Mouse (Mus musculus) intestine, embryonic 15.5 days (tissue): Measurements from ENCODE around the gene Syt14. TPM values are rescaled to one million over a fixed set of nuclear protein-coding genes. Genes with fewer than 3 reads are reported as not detected.
A peak's percentile ranks its signal among the peaks of the same experiment; 100 is the strongest.

Experiments used
- ATAC-seq: fragments of 200-750 bp; cut with Nextera tagmentation; 2 replicates; pipeline ENCODE4 v1.8.0; 2017; ENCODE audit warnings: moderate TSS enrichment, moderate library complexity
- H3K27ac ChIP-seq: fragments of 300-500 bp; sonication (generic); 2 replicates; pipeline ENCODE4 v1.5.1; 2015; ENCODE audit warnings: mild to moderate bottlenecking, inconsistent platforms
- H3K27me3 ChIP-seq: fragments of 300-500 bp; sonication (generic); replicated peaks from 2 replicates; pipeline ENCODE4 v1.6.1; 2015; ENCODE audit warnings: inconsistent platforms
- H3K36me3 ChIP-seq: fragments of 300-500 bp; sonication (generic); 2 replicates; pipeline ENCODE4 v1.6.1; 2015; ENCODE audit warnings: inconsistent platforms
- H3K4me1 ChIP-seq: fragments of 300-500 bp; sonication (generic); replicated peaks from 2 replicates; pipeline ENCODE4 v1.6.1; 2015; ENCODE audit warnings: inconsistent platforms
- H3K4me2 ChIP-seq: fragments of 300-500 bp; sonication (generic); replicated peaks from 2 replicates; pipeline ENCODE4 v1.6.1; 2015; ENCODE audit warnings: mild to moderate bottlenecking, inconsistent platforms
- H3K4me3 ChIP-seq: fragments of 300-500 bp; sonication (generic); replicated peaks from 2 replicates; pipeline ENCODE4 v1.5.1; 2015; ENCODE audit warnings: inconsistent platforms
- H3K9ac ChIP-seq: fragments of 300-500 bp; sonication (generic); 2 replicates; pipeline ENCODE4 v1.6.1; 2015; ENCODE audit warnings: inconsistent platforms
- H3K9me3 ChIP-seq: fragments of 300-500 bp; sonication (generic); 2 replicates; pipeline ENCODE4 v1.6.1; 2016; ENCODE audit warnings: inconsistent platforms
- WGBS: fragments of 180-500 bp; shearing (Covaris S2); methylation state at CpG from one replicate; pipeline ENCODE4 v1.1.7; 2015; 5-methylcytosine and 5-hydroxymethylcytosine counted together
- polyA plus RNA-seq: library from polyadenylated mRNA; unstranded; fragments of >200 nt; fragmentation: Nextera tagmentation; extraction: Ambion mirVana; gene quantifications from 2 replicates; pipeline ENCODE4 v1.2.1, GENCODE M21; 2015

The Syt14 gene
- polyA plus RNA-seq, result 1.9 and 2.3 TPM in 2 replicates

DNA sequence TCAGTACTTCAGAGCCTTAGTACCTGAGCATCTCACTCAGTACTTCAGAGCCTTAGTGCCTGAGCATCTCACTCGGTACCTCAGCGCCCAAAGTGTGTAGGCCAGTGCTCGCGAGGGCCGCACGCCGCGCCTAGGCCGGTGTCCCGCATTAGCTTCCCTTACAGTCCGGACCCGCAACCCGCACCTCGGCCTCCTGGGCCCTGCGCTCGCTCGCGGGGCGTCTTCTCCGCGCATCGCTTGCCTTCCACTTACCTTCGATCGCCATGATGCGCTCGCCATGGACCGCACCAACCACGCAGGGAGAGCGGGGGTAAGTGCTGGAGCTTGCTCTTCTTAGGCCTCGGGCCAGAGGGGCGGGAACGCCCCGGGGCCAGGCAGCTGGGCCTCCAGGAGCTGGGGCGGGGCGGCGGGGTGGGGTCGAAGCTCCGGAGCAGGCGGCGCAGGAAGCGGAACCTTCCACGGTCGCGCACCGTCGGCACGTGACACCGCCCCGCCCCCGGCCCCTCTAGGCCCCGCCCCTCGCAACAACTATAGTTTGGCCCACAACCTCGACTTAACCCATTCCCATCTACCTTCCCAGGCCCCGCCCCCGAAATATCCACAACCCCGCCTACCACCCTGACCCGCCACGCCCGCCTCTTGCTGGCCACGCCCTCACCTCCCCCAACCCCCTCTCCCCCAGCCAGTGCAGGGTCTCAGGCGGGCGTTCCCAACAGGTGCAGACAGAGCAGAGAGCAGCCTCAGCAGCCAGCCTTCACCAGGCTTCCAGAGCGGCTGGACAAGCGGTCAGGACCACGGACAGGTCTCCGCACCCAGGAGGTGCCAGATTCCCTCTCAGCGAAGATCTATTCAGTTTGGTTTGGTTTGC, at the start of gene Syt14:
Gene Syt14, minus strand, starts transcription at position 405 of the 868 bp plus-strand sequence.
- H3K9me3 ChIP-seq, result no peaks in the 10 kb centered on the region
- H3K27me3 ChIP-seq, result peaks cover 3% of the 10 kb centered on the region; the same call in 1 of the 2 replicates
- H3K27ac ChIP-seq, result peak within 1 kb of the TSS; percentile 40; the same call in 1 of the 2 replicates
- H3K4me3 ChIP-seq, result peak within 1 kb of the TSS; percentile 63
- ATAC-seq, result peak; percentile 99
- no peaks in the 10 kb centered on the region for H3K36me3 ChIP-seq
- WGBS, result under 1% methylated on average over 67 of the region's 67 CpGs
- H3K4me2 ChIP-seq, result peak within 1 kb of the TSS; percentile 84
- H3K4me1 ChIP-seq, result peaks cover 8% of the 10 kb centered on the region
- peak within 1 kb of the TSS; percentile 49 for H3K9ac ChIP-seq

DNA sequence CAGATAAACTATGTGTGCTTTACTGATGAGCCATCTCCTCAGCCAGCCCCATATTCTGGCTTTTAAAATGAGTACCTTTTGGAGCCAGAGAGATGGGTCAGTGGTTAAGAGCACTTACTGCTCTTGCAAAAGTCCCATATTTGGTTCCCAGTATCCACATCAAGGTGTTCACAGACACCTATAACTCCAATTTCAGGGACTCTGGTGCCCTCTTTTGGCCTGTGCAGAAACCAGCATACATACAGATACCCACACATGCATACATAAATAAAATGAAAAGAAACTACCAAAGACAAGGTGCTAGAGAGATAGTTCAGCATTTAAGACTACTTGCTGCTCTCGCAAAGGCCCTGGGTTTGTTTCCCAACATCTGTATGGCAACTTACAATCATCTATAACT, 48.4 kb upstream of the Syt14 start:
- ATAC-seq, result no peak
- H3K27me3 ChIP-seq, result no peaks in the 10 kb centered on the region
- peaks cover 4% of the 10 kb centered on the region for H3K4me1 ChIP-seq
- no peaks in the 10 kb centered on the region for H3K36me3 ChIP-seq
- no peak overlapping the region for H3K4me3 ChIP-seq
- H3K27ac ChIP-seq, result no peak overlapping the region
- H3K9ac ChIP-seq, result no peak overlapping the region
- no peak overlapping the region for H3K4me2 ChIP-seq
- 88% methylated on average over 1 of the region's 1 CpGs for WGBS
- H3K9me3 ChIP-seq, result no peaks in the 10 kb centered on the region

DNA sequence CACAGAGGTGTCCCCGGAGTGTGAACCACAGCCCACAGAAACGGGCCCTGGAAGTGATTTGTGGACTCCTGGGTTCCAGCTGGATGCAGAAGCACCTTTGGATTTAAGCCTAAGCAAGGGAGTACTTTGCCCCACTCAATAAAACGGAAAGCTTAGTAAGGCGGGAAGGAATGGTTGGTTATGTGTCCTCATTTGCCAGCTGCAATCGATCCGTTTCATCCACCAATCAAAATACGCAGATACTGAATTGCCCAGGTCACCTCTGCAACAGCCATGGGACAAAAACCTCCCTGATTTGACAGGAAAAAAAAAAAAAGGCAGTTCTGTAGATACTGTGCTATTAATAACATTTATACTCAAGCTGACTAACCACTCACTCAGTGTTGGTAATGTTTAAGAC, 47.5 kb upstream of the Syt14 start:
- no peaks in the 10 kb centered on the region for H3K36me3 ChIP-seq
- ATAC-seq, result no peak
- H3K4me1 ChIP-seq, result peaks cover 4% of the 10 kb centered on the region
- H3K27ac ChIP-seq, result no peak overlapping the region
- H3K9me3 ChIP-seq, result no peaks in the 10 kb centered on the region
- H3K9ac ChIP-seq, result no peak overlapping the region
- no peak overlapping the region for H3K4me2 ChIP-seq
- H3K4me3 ChIP-seq, result no peak overlapping the region
- WGBS, result 74% methylated on average over 7 of the region's 7 CpGs
- no peaks in the 10 kb centered on the region for H3K27me3 ChIP-seq

DNA sequence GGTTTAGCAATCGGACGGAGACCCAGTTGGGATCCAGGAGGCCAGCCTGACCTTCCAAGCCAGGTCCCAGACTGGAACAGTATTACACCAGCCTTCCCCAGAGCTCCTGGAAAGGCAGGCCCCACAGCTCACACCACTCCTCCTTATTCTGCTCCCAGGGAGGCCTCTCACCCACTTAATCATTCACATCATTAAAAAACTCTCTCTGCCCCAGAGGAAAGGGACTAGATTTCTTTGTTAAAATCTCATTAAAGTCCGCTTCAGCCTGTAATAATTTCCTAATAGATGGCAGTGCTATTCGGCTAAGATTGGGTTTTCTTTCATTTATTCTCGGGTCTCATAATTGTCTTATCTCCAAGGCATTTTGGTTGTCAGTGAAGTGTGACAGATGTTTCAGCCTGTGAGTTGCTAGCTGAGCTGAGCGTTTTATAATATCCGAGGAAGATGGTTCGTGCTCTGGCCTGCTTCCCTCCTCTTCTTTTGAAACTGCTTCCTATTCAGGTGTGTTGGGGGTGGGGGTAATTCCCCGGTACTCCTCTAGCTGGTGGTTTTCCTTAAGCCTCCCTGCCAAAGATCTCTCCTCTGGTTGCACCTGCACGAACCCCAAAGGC, 46.8 kb upstream of the Syt14 start:
- Histone ChIP-seq H3K4me2 (no peak overlapping the region), H3K4me1 (peaks cover 2% of the 10 kb centered on the region)

DNA sequence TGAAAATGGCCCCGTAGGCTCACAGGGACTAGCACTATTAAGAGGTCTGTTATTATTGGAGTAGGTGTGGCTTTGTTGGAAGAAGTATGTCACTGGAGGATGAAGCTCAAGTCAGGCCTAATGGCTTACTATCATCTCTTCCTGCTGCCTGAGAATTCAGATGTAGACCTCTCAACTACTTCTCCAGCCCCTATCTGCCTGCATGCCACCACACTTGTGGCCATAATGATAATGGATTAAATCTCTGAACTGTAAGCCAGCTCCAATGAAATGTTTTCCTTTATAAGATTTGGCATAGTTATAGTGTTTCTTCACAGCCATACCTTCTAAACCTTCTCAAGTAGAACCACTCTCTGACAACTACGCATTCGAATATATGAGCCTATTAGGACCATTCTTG, 27.0 kb upstream of the Syt14 start:
- Histone ChIP-seq H3K4me2 (no peak overlapping the region), H3K27ac (no peak overlapping the region), H3K4me1 (no peaks in the 10 kb centered on the region), H3K27me3 (no peaks in the 10 kb centered on the region), H3K9ac (no peak overlapping the region), H3K36me3 (no peaks in the 10 kb centered on the region), H3K9me3 (no peaks in the 10 kb centered on the region), H3K4me3 (no peak overlapping the region)
- no peak for ATAC-seq
- WGBS, result 92% methylated on average over 3 of the region's 3 CpGs

More for the DNA sequence above, 46.8 kb upstream of the Syt14 start:
- WGBS, result 55% methylated on average over 10 of the region's 10 CpGs
- Histone ChIP-seq H3K4me3 (no peak overlapping the region), H3K9ac (no peak overlapping the region), H3K27me3 (no peaks in the 10 kb centered on the region), H3K9me3 (no peaks in the 10 kb centered on the region), H3K27ac (no peak overlapping the region), H3K36me3 (no peaks in the 10 kb centered on the region)
- no peak for ATAC-seq

DNA sequence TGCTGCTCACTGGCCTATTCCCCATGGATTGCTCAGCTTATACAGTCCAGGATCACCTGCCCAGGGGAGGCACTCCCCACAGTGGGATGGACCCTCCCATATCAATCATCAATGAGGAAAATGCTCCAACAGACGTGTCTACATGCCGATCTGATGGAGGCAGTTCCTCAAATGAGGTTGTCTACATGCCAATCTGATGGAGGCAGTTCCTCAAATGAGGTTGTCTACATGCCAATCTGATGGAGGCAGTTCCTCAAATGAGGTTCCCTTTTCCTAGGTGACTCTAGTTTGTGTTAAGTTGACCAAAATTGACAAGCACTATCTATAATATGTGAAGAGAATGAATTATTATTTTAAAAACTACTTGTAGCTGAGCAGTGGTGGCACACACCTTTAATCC, 24.6 kb upstream of the Syt14 start:
- Histone ChIP-seq H3K9ac (no peak overlapping the region), H3K9me3 (no peaks in the 10 kb centered on the region), H3K4me3 (no peak overlapping the region), H3K4me1 (no peaks in the 10 kb centered on the region), H3K27ac (no peak overlapping the region), H3K27me3 (no peaks in the 10 kb centered on the region), H3K36me3 (no peaks in the 10 kb centered on the region), H3K4me2 (no peak overlapping the region)
- 87% methylated on average over 2 of the region's 2 CpGs for WGBS
- ATAC-seq, result no peak

DNA sequence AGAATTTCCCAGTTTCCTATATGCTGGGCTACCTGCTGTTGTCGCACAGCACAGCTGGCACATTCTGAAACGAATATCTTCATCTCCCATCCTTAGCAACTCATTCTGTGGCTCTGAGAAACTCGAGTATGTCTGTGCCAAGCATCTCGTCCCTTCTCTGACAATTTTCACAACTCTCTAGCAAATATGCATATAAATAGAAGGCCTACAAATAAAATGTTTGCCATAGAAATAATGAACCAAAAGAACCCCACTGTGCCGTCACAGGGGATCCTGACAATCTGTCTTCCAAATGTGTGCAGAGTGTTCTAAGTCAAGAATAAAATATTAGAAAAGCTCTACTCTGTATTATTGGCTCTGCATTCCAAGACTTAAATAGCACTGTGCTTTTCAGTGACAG, 24.0 kb upstream of the Syt14 start:
- Histone ChIP-seq H3K4me2 (no peak overlapping the region), H3K27me3 (no peaks in the 10 kb centered on the region), H3K27ac (no peak overlapping the region), H3K9ac (no peak overlapping the region), H3K4me1 (no peaks in the 10 kb centered on the region), H3K4me3 (no peak overlapping the region), H3K36me3 (no peaks in the 10 kb centered on the region), H3K9me3 (no peaks in the 10 kb centered on the region)
- ATAC-seq, result no peak
- WGBS, result 75% methylated on average over 5 of the region's 5 CpGs

DNA sequence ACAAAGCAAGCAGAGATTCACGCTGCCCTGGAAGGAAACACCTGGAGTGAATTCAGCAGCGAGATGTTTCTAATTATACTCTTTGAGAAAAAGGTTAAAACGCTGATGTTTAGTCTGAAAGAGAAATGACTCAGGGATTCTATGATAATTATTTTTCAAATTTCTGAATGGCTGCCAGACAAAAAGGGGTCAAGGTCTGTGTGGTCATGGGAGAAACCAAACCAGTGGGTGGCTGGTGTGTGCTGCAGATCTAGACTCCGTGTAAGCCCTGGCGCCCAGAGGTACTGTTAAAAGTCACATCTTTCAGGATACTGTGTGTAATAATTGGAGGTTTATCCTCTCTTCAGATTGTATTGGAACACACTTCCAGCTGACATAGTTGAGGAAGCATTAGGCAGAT, 18.8 kb upstream of the Syt14 start:
- no peaks in the 10 kb centered on the region for H3K9me3 ChIP-seq
- no peak for ATAC-seq
- H3K27ac ChIP-seq, result no peak overlapping the region
- 71% methylated on average over 5 of the region's 5 CpGs for WGBS
- H3K27me3 ChIP-seq, result no peaks in the 10 kb centered on the region
- H3K4me1 ChIP-seq, result no peaks in the 10 kb centered on the region
- no peak overlapping the region for H3K4me3 ChIP-seq
- H3K4me2 ChIP-seq, result no peak overlapping the region
- no peak overlapping the region for H3K9ac ChIP-seq
- no peaks in the 10 kb centered on the region for H3K36me3 ChIP-seq

DNA sequence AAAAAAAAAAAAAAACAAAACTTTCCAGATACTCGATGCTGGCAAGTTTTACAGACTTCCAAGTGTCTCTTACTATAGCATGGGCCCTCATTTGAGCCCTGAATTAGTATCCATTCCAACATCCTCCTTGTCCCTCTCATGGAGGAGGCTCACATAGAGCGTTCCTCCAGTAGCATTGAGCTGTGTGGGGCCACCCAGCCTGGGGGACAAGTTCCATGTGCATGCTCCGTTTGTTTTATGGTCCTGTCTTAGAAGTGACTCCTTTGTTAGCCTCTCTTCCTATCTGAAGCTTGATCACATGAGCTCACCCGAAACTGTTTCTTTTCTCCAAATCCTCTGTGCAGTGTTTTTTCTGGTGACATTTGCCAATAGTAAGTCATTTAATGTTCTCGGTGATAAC, 17.5 kb upstream of the Syt14 start:
- Histone ChIP-seq H3K9ac (no peak overlapping the region), H3K36me3 (no peaks in the 10 kb centered on the region), H3K4me3 (no peak overlapping the region), H3K9me3 (no peaks in the 10 kb centered on the region), H3K27ac (no peak overlapping the region), H3K4me1 (no peaks in the 10 kb centered on the region), H3K4me2 (no peak overlapping the region), H3K27me3 (no peaks in the 10 kb centered on the region)
- WGBS, result 53% methylated on average over 5 of the region's 5 CpGs
- peak; percentile 67 for ATAC-seq

DNA sequence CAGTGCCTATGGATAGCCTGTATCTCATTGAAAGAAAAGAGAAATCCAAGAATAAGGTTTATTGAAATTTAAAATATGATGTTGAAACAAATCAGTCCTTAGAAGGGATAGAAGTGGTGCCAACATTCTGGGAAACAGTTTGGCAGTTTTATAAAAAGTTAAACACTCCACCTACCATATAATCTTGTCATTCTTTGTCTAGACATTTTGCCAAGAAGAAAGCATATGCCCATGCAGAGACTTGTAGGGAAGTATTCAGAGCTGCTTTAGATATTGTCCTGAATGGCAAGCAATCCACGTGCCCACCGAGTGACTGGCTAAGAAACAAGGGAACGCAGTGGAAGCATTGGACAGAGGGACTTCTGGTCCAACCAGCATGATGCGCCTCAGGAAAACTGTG, 12.0 kb upstream of the Syt14 start:
- ATAC-seq, result no peak
- Histone ChIP-seq H3K9me3 (no peaks in the 10 kb centered on the region), H3K36me3 (no peaks in the 10 kb centered on the region), H3K27ac (no peak overlapping the region), H3K27me3 (no peaks in the 10 kb centered on the region), H3K4me3 (no peak overlapping the region), H3K9ac (no peak overlapping the region), H3K4me1 (no peaks in the 10 kb centered on the region), H3K4me2 (no peak overlapping the region)
- whole genome bisulfite sequencing, result 83% methylated on average over 4 of the region's 4 CpGs

DNA sequence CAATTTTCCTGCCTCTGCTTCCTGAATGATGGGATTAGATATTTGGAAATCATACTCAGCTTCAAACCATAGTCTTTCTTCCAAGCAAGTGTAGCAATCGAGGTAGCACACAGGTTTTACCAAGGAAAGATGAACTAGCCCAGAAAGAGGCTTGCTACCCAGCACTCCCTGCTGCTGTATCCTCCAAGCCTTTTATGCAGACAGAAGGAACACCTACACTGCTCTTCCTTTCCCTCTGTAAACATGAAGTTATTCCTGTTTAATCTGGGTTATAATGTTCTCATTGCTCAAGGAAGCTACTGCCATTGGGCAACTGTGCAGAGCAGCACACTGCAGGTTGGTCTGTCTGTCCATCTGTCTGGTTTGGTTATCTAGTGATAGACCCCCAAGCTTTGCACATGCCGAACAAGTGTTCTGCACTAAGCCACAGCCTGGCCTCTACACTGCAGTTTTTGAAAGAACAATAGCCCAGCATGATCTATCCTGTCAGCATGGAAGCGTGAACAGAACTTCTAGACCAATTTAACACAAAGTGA, 7.3 kb upstream of the Syt14 start:
- no peaks in the 10 kb centered on the region for H3K27me3 ChIP-seq
- H3K27ac ChIP-seq, result no peak overlapping the region
- H3K4me3 ChIP-seq, result no peak overlapping the region
- WGBS, result 83% methylated on average over 3 of the region's 3 CpGs
- H3K4me2 ChIP-seq, result no peak overlapping the region
- no peaks in the 10 kb centered on the region for H3K9me3 ChIP-seq
- H3K9ac ChIP-seq, result no peak overlapping the region
- H3K36me3 ChIP-seq, result no peaks in the 10 kb centered on the region
- H3K4me1 ChIP-seq, result no peaks in the 10 kb centered on the region
- ATAC-seq, result no peak

DNA sequence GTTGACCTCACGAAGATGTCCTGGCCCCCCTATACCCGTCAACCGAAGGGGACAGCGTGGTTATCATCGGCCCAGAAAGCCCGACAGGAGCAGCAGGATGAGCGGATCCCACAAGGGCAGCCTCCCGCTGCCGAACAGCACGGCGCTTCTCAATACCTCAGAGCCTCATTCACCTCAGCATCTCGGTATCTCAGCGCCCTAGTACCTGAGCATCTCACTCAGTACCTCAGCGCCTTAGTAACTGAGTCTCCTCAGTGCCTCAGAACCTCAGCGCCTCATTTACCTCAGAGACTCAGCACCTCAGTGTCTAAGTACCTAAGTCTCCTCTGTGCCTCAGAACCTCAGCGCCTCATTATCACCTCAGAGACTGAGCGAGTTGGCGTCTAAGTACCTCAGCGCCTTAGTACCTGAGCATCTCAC, 614 bp downstream of the Syt14 start:
- H3K27me3 ChIP-seq, result peaks cover 3% of the 10 kb centered on the region; the same call in 1 of the 2 replicates
- peak overlapping the region; percentile 49 for H3K9ac ChIP-seq
- no peaks in the 10 kb centered on the region for H3K36me3 ChIP-seq
- H3K4me3 ChIP-seq, result peak overlapping the region; percentile 63
- H3K9me3 ChIP-seq, result no peaks in the 10 kb centered on the region
- peak overlapping the region; percentile 84 for H3K4me2 ChIP-seq
- under 1% methylated on average over 19 of the region's 19 CpGs for WGBS
- H3K4me1 ChIP-seq, result peaks cover 8% of the 10 kb centered on the region
- no peak overlapping the region for H3K27ac ChIP-seq
- ATAC-seq, result no peak; the same call in 1 of the 2 replicates
